Mouse (Mus musculus): Measurements from ENCODE around the gene Rem2. TPM values are rescaled to one million over a fixed set of nuclear protein-coding genes. Genes with fewer than 3 reads are reported as not detected.

Rem2 gene
- total RNA-seq (2021), result 1 to 10 TPM; 7.4 to 9.6 TPM
- long read RNA-seq, experiment 1, transcript Rem2-202 (5 exons, 1,884 nt), result major isoform, 16 of 21 reads
- long read RNA-seq, experiment 1, partial matches to known transcripts, result 1 of 21 reads
- long read RNA-seq, experiment 1, other reads (novel, unspliced or antisense), result 4 of 21 reads
- long read RNA-seq, experiment 2, transcript Rem2-202 (5 exons, 1,884 nt), result major isoform, 10 of 12 reads
- long read RNA-seq, experiment 2, partial matches to known transcripts, result 2 of 12 reads
- long read RNA-seq, experiment 2, other reads (novel, unspliced or antisense), result 0 of 12 reads

- peak; percentile 76 to 85 for DNase-seq (ENCODE audit: low spot score in 2 of 2)
- intact Hi-C loops (cut with DNase I), result no loop called here
These were observed at the start of gene Rem2 for GRCm38 (mm10) chr14:54475941-54476844. Rem2 (plus strand) TSS chr14:54476100.

GRCm38 (mm10) chr14:54426689-54427398 is 49.1 kb upstream of the Rem2 start, which contains the start of gene Mrpl52:
Mrpl52 (plus strand) TSS chr14:54426909.
- intact Hi-C loops (cut with DNase I), result no loop called here
- DNase-seq (ENCODE audit: low spot score in 2 of 2), result peak; percentile 91

- DNase-seq (ENCODE audit: low spot score in 2 of 2), result no peak
- intact Hi-C loops (cut with DNase I), result no loop called here
These were observed 48.2 kb upstream of the Rem2 start for GRCm38 (mm10) chr14:54427696-54428095.

GRCm38 (mm10) chr14:54428421-54428820 is 47.5 kb upstream of the Rem2 start:
- no peak for DNase-seq (ENCODE audit: low spot score in 2 of 2)
- intact Hi-C loops (cut with DNase I), result no loop called here

GRCm38 (mm10) chr14:54429332-54430093 is 46.4 kb upstream of the Rem2 start:
- no peak for DNase-seq (ENCODE audit: low spot score in 2 of 2)
- intact Hi-C loops (cut with DNase I), result no loop called here

GRCm38 (mm10) chr14:54430406-54431145 is 45.3 kb upstream of the Rem2 start:
- DNase-seq (ENCODE audit: low spot score in 2 of 2), result no peak
- intact Hi-C loops (cut with DNase I), result no loop called here

- intact Hi-C loops (cut with DNase I), result no loop called here
- peak; percentile 42 to 57 for DNase-seq (ENCODE audit: low spot score in 2 of 2)
These were observed 44.4 kb upstream of the Rem2 start, which contains the start of gene Mmp14 for GRCm38 (mm10) chr14:54431334-54432077. Mmp14 (plus strand) TSS chr14:54431612.

- intact Hi-C loops (cut with DNase I), result no loop called here
- DNase-seq (ENCODE audit: low spot score in 2 of 2), result no peak
These were observed 43.6 kb upstream of the Rem2 start for GRCm38 (mm10) chr14:54432078-54432836.

- peak in 1 of 2 experiments; percentile 45 for DNase-seq (ENCODE audit: low spot score in 2 of 2)
- intact Hi-C loops (cut with DNase I), result no loop called here
These were observed 42.8 kb upstream of the Rem2 start for GRCm38 (mm10) chr14:54432837-54433830.

GRCm38 (mm10) chr14:54433941-54434531 is 41.9 kb upstream of the Rem2 start:
- DNase-seq (ENCODE audit: low spot score in 2 of 2), result no peak
- intact Hi-C loops (cut with DNase I), result no loop called here

GRCm38 (mm10) chr14:54435194-54435918 is 40.5 kb upstream of the Rem2 start:
- intact Hi-C loops (cut with DNase I), result no loop called here
- DNase-seq (ENCODE audit: low spot score in 2 of 2), result no peak

GRCm38 (mm10) chr14:54439155-54439554 is 36.7 kb upstream of the Rem2 start:
- intact Hi-C loops (cut with DNase I), result no loop called here
- no peak for DNase-seq (ENCODE audit: low spot score in 2 of 2)

- intact Hi-C loops (cut with DNase I), result no loop called here
- no peak for DNase-seq (ENCODE audit: low spot score in 2 of 2)
These were observed 36.3 kb upstream of the Rem2 start for GRCm38 (mm10) chr14:54439610-54440009.

GRCm38 (mm10) chr14:54440538-54440937 is 35.4 kb upstream of the Rem2 start:
- intact Hi-C loops (cut with DNase I), result no loop called here
- DNase-seq (ENCODE audit: low spot score in 2 of 2), result no peak

GRCm38 (mm10) chr14:54441365-54441764 is 34.5 kb upstream of the Rem2 start:
- DNase-seq (ENCODE audit: low spot score in 2 of 2), result no peak
- intact Hi-C loops (cut with DNase I), result no loop called here

Measured in left cerebral cortex, postnatal 14 days (tissue).